Mouse (Mus musculus): ENCODE data around the gene Tha1. TPM values are rescaled to one million over a fixed set of nuclear protein-coding genes. Genes with fewer than 3 reads are reported as not detected.

Tha1 gene
- polyA plus RNA-seq, 1 experiment from 2014 or later, result 2.6 TPM

GRCm38 (mm10) chr11:117888168-117888852, 15.0 kb upstream of the Tha1 start:
- Histone ChIP-seq H3K4me3 (ENCODE audit: low read depth, low read length) (no peak overlapping the region), H3K27me3 (ENCODE audit: control insufficient read depth, insufficient read depth, low read depth, low read length) (peaks cover 2% of the 10 kb centered on the region), H3K4me2 (ENCODE audit: low read depth, low read length) (no peak overlapping the region), H3K4me1 (ENCODE audit: control insufficient read depth, low read depth, low read length) (peaks cover 11% of the 10 kb centered on the region), H3K9ac (ENCODE audit: low read depth, low read length) (no peak overlapping the region), H3K27ac (ENCODE audit: low read length) (no peak overlapping the region), H3K9me3 (replicated peaks; ENCODE audit: control insufficient read depth, low read length) (no peaks in the 10 kb centered on the region), H3K36me3 (ENCODE audit: control insufficient read depth, insufficient read depth) (no peaks in the 10 kb centered on the region)
- 51% methylated on average over 20 of the region's 20 CpGs for WGBS (ENCODE audit: insufficient replicate concordance)
- ATAC-seq (ENCODE audit: low read depth), result no peak

DNA sequence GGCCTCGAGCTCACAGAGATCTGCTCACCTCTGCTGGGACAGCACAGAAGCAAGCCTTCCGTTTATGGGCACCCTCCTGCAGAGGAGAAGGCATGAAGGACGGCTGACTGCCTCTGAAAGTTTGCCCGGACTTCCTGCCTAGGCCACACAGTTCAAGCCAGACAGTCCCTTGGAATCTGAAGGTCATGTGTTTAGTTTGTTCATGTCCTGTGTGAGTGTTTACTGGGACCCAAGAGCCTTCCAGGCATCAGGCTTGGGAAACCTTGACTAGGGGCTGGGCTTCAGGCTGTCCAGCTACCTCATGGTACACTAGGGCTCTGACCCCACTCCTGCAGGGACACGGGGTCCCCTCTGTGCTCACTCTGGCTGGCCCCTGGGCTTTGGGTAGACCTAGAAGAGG, 12.7 kb upstream of the Tha1 start:
- Histone ChIP-seq H3K4me3 (ENCODE audit: low read depth, low read length) (no peak overlapping the region), H3K4me1 (ENCODE audit: control insufficient read depth, low read depth, low read length) (peaks cover 11% of the 10 kb centered on the region), H3K9me3 (replicated peaks; ENCODE audit: control insufficient read depth, low read length) (no peaks in the 10 kb centered on the region), H3K4me2 (ENCODE audit: low read depth, low read length) (no peak overlapping the region), H3K27me3 (ENCODE audit: control insufficient read depth, insufficient read depth, low read depth, low read length) (peaks cover 2% of the 10 kb centered on the region), H3K36me3 (ENCODE audit: control insufficient read depth, insufficient read depth) (no peaks in the 10 kb centered on the region), H3K9ac (ENCODE audit: low read depth, low read length) (no peak overlapping the region), H3K27ac (ENCODE audit: low read length) (no peak overlapping the region)
- peak; percentile 47 for ATAC-seq (ENCODE audit: low read depth)
- WGBS (ENCODE audit: insufficient replicate concordance), result 21% methylated on average over 5 of the region's 5 CpGs

- no peaks in the 10 kb centered on the region for H3K27me3 ChIP-seq (ENCODE audit: control insufficient read depth, insufficient read depth, low read depth, low read length)
- 72% methylated on average over 1 of the region's 1 CpGs for WGBS (ENCODE audit: insufficient replicate concordance)
- H3K36me3 ChIP-seq (ENCODE audit: control insufficient read depth, insufficient read depth), result no peaks in the 10 kb centered on the region
- H3K9me3 ChIP-seq (replicated peaks; ENCODE audit: control insufficient read depth, low read length), result no peaks in the 10 kb centered on the region
- peaks cover 20% of the 10 kb centered on the region for H3K4me1 ChIP-seq (ENCODE audit: control insufficient read depth, low read depth, low read length)
- no peak overlapping the region for H3K4me2 ChIP-seq (ENCODE audit: low read depth, low read length)
- no peak for ATAC-seq (ENCODE audit: low read depth)
- H3K9ac ChIP-seq (ENCODE audit: low read depth, low read length), result no peak overlapping the region
- peak overlapping the region; percentile 42; the same call in 1 of the 2 replicates for H3K27ac ChIP-seq (ENCODE audit: low read length)
- no peak overlapping the region for H3K4me3 ChIP-seq (ENCODE audit: low read depth, low read length)
Measured at GRCm38 (mm10) chr11:117882208-117882607, 8.9 kb upstream of the Tha1 start.

DNA sequence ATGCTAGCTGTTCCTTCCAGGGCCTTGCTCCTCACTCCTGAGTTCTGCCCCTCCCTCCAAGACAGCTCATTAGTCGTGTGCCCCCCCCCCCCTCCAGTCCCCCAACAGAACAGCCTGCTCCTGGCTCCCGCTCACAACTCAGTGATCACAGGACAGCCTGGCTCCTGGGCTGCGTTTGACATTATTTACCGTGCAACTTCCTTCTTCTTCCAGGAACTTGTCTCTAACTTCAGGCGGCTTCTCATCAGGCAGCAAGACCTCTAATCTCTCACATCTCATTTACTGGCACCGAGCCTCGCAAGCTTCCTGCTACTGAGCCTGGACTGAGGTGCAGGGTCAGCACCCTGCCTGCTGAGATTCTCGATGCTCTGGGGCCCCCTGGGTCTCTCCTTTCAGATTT, 8.5 kb upstream of the Tha1 start:
- H3K4me2 ChIP-seq (ENCODE audit: low read depth, low read length), result no peak overlapping the region
- no peak overlapping the region for H3K9ac ChIP-seq (ENCODE audit: low read depth, low read length)
- H3K9me3 ChIP-seq (replicated peaks; ENCODE audit: control insufficient read depth, low read length), result no peaks in the 10 kb centered on the region
- H3K4me3 ChIP-seq (ENCODE audit: low read depth, low read length), result no peak overlapping the region
- H3K4me1 ChIP-seq (ENCODE audit: control insufficient read depth, low read depth, low read length), result peaks cover 18% of the 10 kb centered on the region
- no peaks in the 10 kb centered on the region for H3K27me3 ChIP-seq (ENCODE audit: control insufficient read depth, insufficient read depth, low read depth, low read length)
- no peaks in the 10 kb centered on the region for H3K36me3 ChIP-seq (ENCODE audit: control insufficient read depth, insufficient read depth)
- peak overlapping the region; percentile 18; the same call in 1 of the 2 replicates for H3K27ac ChIP-seq (ENCODE audit: low read length)
- 13% methylated on average over 8 of the region's 8 CpGs for WGBS (ENCODE audit: insufficient replicate concordance)
- no peak for ATAC-seq (ENCODE audit: low read depth)

- no peaks in the 10 kb centered on the region for H3K36me3 ChIP-seq (ENCODE audit: control insufficient read depth, insufficient read depth)
- ATAC-seq (ENCODE audit: low read depth), result no peak
- peak overlapping the region; percentile 18; the same call in 1 of the 2 replicates for H3K27ac ChIP-seq (ENCODE audit: low read length)
- no peak overlapping the region for H3K4me3 ChIP-seq (ENCODE audit: low read depth, low read length)
- H3K4me1 ChIP-seq (ENCODE audit: control insufficient read depth, low read depth, low read length), result peaks cover 17% of the 10 kb centered on the region
- no peaks in the 10 kb centered on the region for H3K27me3 ChIP-seq (ENCODE audit: control insufficient read depth, insufficient read depth, low read depth, low read length)
- H3K4me2 ChIP-seq (ENCODE audit: low read depth, low read length), result no peak overlapping the region
- 65% methylated on average over 6 of the region's 6 CpGs for WGBS (ENCODE audit: insufficient replicate concordance)
- no peaks in the 10 kb centered on the region for H3K9me3 ChIP-seq (replicated peaks; ENCODE audit: control insufficient read depth, low read length)
- H3K9ac ChIP-seq (ENCODE audit: low read depth, low read length), result no peak overlapping the region
Measured at GRCm38 (mm10) chr11:117880977-117881358, 7.7 kb upstream of the Tha1 start.

- H3K27ac ChIP-seq (ENCODE audit: low read length), result no peak overlapping the region
- H3K27me3 ChIP-seq (ENCODE audit: control insufficient read depth, insufficient read depth, low read depth, low read length), result no peaks in the 10 kb centered on the region
- H3K4me1 ChIP-seq (ENCODE audit: control insufficient read depth, low read depth, low read length), result peaks cover 19% of the 10 kb centered on the region
- no peaks in the 10 kb centered on the region for H3K36me3 ChIP-seq (ENCODE audit: control insufficient read depth, insufficient read depth)
- ATAC-seq (ENCODE audit: low read depth), result no peak
- no peak overlapping the region for H3K4me2 ChIP-seq (ENCODE audit: low read depth, low read length)
- no peak overlapping the region for H3K4me3 ChIP-seq (ENCODE audit: low read depth, low read length)
- H3K9me3 ChIP-seq (replicated peaks; ENCODE audit: control insufficient read depth, low read length), result no peaks in the 10 kb centered on the region
- H3K9ac ChIP-seq (ENCODE audit: low read depth, low read length), result no peak overlapping the region
- 71% methylated on average over 9 of the region's 9 CpGs for WGBS (ENCODE audit: insufficient replicate concordance)
Measured at GRCm38 (mm10) chr11:117880336-117880976, 7.2 kb upstream of the Tha1 start.

DNA sequence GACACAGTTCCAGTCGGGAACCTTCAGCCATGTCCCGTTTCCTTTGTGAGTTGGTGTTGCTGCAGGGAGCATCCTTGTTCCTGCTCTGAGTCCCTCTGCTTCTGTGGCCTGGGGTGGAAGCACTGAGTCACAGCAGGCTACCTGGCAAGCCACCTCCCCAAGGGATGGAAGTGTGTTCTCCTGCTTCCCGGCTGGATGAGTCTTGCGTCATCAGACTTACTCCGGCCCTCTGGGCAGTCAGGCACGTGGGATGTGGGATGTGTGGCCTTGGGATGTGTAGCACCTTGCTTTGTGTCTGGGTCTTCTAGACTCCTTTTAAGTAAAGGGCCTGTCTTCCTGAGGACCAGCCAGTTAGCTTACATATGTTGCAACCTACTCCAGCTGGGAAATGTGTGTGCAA, 6.4 kb upstream of the Tha1 start:
- Histone ChIP-seq H3K36me3 (ENCODE audit: control insufficient read depth, insufficient read depth) (no peaks in the 10 kb centered on the region), H3K27me3 (ENCODE audit: control insufficient read depth, insufficient read depth, low read depth, low read length) (no peaks in the 10 kb centered on the region), H3K27ac (ENCODE audit: low read length) (no peak overlapping the region), H3K9ac (ENCODE audit: low read depth, low read length) (no peak overlapping the region), H3K4me2 (ENCODE audit: low read depth, low read length) (no peak overlapping the region), H3K4me3 (ENCODE audit: low read depth, low read length) (no peak overlapping the region), H3K4me1 (ENCODE audit: control insufficient read depth, low read depth, low read length) (peaks cover 21% of the 10 kb centered on the region), H3K9me3 (replicated peaks; ENCODE audit: control insufficient read depth, low read length) (no peaks in the 10 kb centered on the region)
- ATAC-seq (ENCODE audit: low read depth), result no peak
- 61% methylated on average over 6 of the region's 6 CpGs for WGBS (ENCODE audit: insufficient replicate concordance)

GRCm38 (mm10) chr11:117878892-117879291, 5.6 kb upstream of the Tha1 start:
- ATAC-seq (ENCODE audit: low read depth), result no peak
- Histone ChIP-seq H3K9me3 (replicated peaks; ENCODE audit: control insufficient read depth, low read length) (no peaks in the 10 kb centered on the region), H3K9ac (ENCODE audit: low read depth, low read length) (no peak overlapping the region), H3K36me3 (ENCODE audit: control insufficient read depth, insufficient read depth) (no peaks in the 10 kb centered on the region), H3K4me3 (ENCODE audit: low read depth, low read length) (no peak overlapping the region), H3K27me3 (ENCODE audit: control insufficient read depth, insufficient read depth, low read depth, low read length) (no peaks in the 10 kb centered on the region), H3K4me1 (ENCODE audit: control insufficient read depth, low read depth, low read length) (peaks cover 21% of the 10 kb centered on the region), H3K4me2 (ENCODE audit: low read depth, low read length) (peak overlapping the region; percentile 25; the same call in 1 of the 2 replicates), H3K27ac (ENCODE audit: low read length) (peak overlapping the region; percentile 55; the same call in 1 of the 2 replicates)
- WGBS (ENCODE audit: insufficient replicate concordance), result 8% methylated on average over 8 of the region's 8 CpGs
